Mouse (Mus musculus): Measurements from ENCODE around the gene 0610040J01Rik. TPM values are rescaled to one million over a fixed set of nuclear protein-coding genes. Genes with fewer than 3 reads are reported as not detected.

Gene 0610040J01Rik
- polyA plus RNA-seq, 1 experiment from 2014 or later: 2.1 TPM

- Histone ChIP-seq H3K4me1 (ENCODE audit: control insufficient read depth, insufficient read depth, low read length) (no peaks in the 10 kb centered on the region), H3K4me3 (ENCODE audit: low read depth, low read length) (no peak overlapping the region), H3K4me2 (ENCODE audit: low read depth, low read length) (no peak overlapping the region), H3K36me3 (replicated peaks; ENCODE audit: control insufficient read depth, insufficient read depth, low read depth, low read length) (no peaks in the 10 kb centered on the region), H3K27ac (replicated peaks; ENCODE audit: low read depth, low read length) (no peak overlapping the region), H3K9me3 (replicated peaks; ENCODE audit: control insufficient read depth, low read length) (no peaks in the 10 kb centered on the region), H3K9ac (replicated peaks; ENCODE audit: low read length) (no peak overlapping the region), H3K27me3 (ENCODE audit: control insufficient read depth, insufficient read depth, low read length) (no peaks in the 10 kb centered on the region)
- DNase-seq (ENCODE audit: low spot score) (no peak), ATAC-seq (replicated peaks; ENCODE audit: insufficient number of reproducible peaks, low FRiP score, low TSS enrichment, low read depth) (no peak)
- WGBS: 82% methylated on average over 8 of the region's 8 CpGs
Measured at GRCm38 (mm10) chr5:63824599-63825350, 12.6 kb downstream of the 0610040J01Rik start.

GRCm38 (mm10) chr5:63825881-63826280 lies 13.7 kb downstream of the 0610040J01Rik start:
- Histone ChIP-seq H3K9me3 (replicated peaks; ENCODE audit: control insufficient read depth, low read length) (no peaks in the 10 kb centered on the region), H3K4me1 (ENCODE audit: control insufficient read depth, insufficient read depth, low read length) (no peaks in the 10 kb centered on the region), H3K36me3 (replicated peaks; ENCODE audit: control insufficient read depth, insufficient read depth, low read depth, low read length) (no peaks in the 10 kb centered on the region), H3K9ac (replicated peaks; ENCODE audit: low read length) (no peak overlapping the region), H3K4me3 (ENCODE audit: low read depth, low read length) (no peak overlapping the region), H3K4me2 (ENCODE audit: low read depth, low read length) (no peak overlapping the region), H3K27ac (replicated peaks; ENCODE audit: low read depth, low read length) (no peak overlapping the region), H3K27me3 (ENCODE audit: control insufficient read depth, insufficient read depth, low read length) (no peaks in the 10 kb centered on the region)
- ATAC-seq (replicated peaks; ENCODE audit: insufficient number of reproducible peaks, low FRiP score, low TSS enrichment, low read depth): no peak
- DNase-seq (ENCODE audit: low spot score): no peak
- 73% methylated on average over 5 of the region's 5 CpGs for WGBS

- Histone ChIP-seq H3K4me1 (ENCODE audit: control insufficient read depth, insufficient read depth, low read length) (no peaks in the 10 kb centered on the region), H3K9ac (replicated peaks; ENCODE audit: low read length) (no peak overlapping the region), H3K4me2 (ENCODE audit: low read depth, low read length) (no peak overlapping the region), H3K9me3 (replicated peaks; ENCODE audit: control insufficient read depth, low read length) (no peaks in the 10 kb centered on the region), H3K4me3 (ENCODE audit: low read depth, low read length) (no peak overlapping the region), H3K36me3 (replicated peaks; ENCODE audit: control insufficient read depth, insufficient read depth, low read depth, low read length) (no peaks in the 10 kb centered on the region), H3K27me3 (ENCODE audit: control insufficient read depth, insufficient read depth, low read length) (no peaks in the 10 kb centered on the region), H3K27ac (replicated peaks; ENCODE audit: low read depth, low read length) (no peak overlapping the region)
- peak; percentile 6 for DNase-seq (ENCODE audit: low spot score)
- ATAC-seq (replicated peaks; ENCODE audit: insufficient number of reproducible peaks, low FRiP score, low TSS enrichment, low read depth): no peak
- 59% methylated on average over 6 of the region's 6 CpGs for WGBS
Measured at GRCm38 (mm10) chr5:63827006-63827405, 14.8 kb downstream of the 0610040J01Rik start.

DNA sequence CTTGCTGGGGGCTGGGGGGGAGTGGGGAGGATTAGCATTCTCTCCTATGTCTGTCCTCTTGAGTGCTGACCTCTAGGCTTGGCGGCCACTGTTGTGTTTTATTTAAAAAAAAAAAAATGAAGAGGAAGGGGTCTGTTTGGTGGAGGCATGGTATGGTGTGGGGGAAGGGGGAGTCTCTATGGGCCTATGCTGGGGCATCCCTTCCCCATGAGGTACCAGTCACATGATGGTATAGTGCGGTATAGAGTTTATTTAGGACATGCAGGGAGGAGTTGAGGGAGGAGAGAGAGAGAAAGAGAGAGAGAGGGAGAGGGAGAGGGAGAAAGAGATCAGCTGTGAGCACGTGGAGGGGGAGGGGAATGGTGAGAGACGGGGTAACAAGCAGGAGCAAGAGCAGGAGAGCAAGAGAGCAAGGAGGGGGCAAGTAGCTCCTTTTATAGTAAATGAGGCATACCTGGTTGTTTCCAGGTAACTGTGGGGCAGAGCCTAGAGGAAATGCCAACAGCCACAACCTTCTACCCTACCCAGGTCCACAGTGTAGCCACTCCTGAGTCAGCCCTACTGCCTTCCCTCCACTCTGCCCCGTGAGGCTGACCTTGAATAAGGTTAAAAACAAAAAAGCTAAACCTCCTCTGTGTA lies 15.4 kb downstream of the 0610040J01Rik start:
- DNase-seq (ENCODE audit: low spot score): no peak
- Histone ChIP-seq H3K9me3 (replicated peaks; ENCODE audit: control insufficient read depth, low read length) (no peaks in the 10 kb centered on the region), H3K4me3 (ENCODE audit: low read depth, low read length) (no peak overlapping the region), H3K36me3 (replicated peaks; ENCODE audit: control insufficient read depth, insufficient read depth, low read depth, low read length) (no peaks in the 10 kb centered on the region), H3K4me2 (ENCODE audit: low read depth, low read length) (no peak overlapping the region), H3K27me3 (ENCODE audit: control insufficient read depth, insufficient read depth, low read length) (no peaks in the 10 kb centered on the region), H3K9ac (replicated peaks; ENCODE audit: low read length) (no peak overlapping the region), H3K4me1 (ENCODE audit: control insufficient read depth, insufficient read depth, low read length) (no peaks in the 10 kb centered on the region), H3K27ac (replicated peaks; ENCODE audit: low read depth, low read length) (no peak overlapping the region)
- ATAC-seq (replicated peaks; ENCODE audit: insufficient number of reproducible peaks, low FRiP score, low TSS enrichment, low read depth): no peak
- WGBS: 47% methylated on average over 5 of the region's 5 CpGs

DNA sequence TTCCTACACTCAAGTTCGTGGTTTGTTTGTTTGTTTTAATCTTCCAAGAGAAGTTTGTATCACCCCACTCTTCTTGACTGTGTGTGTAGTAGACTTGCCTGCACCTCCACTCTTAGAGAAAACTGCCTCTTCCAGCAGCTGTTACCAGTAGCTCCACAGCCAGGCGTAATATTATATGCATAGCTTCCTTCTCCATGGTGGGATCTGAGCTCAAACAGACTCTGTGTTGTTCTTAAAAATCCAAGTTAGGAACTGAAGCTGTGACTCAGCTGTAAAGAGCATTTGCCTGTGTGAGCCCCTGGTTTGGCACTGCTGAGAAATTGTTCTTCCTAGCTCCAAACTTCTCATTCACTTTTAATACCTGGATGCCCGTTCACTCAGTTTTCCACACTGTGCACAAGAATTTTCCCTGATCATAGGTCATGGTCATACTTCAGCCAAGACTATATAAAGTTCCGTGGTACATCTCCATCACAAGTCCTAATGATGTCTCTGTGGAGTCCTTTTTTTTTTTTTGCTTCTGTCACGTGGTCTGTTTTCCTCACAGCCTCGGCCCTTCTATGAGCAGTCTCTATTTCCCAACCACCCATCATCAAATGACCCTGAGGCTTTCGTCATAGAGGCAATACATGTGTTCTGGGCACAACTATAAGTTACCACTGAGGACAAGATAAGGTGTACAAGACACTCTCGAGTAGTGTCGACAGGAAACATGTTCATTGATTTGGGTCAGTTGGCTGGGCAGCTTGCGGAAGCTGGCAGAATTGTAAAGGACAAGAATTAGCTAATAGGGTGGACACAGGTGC lies 16.4 kb downstream of the 0610040J01Rik start:
- no peaks in the 10 kb centered on the region for H3K4me1 ChIP-seq (ENCODE audit: control insufficient read depth, insufficient read depth, low read length)
- ATAC-seq (replicated peaks; ENCODE audit: insufficient number of reproducible peaks, low FRiP score, low TSS enrichment, low read depth) (no peak), DNase-seq (ENCODE audit: low spot score) (peak; percentile 6)
- WGBS: 76% methylated on average over 10 of the region's 10 CpGs
- H3K4me3 ChIP-seq (ENCODE audit: low read depth, low read length): no peak overlapping the region
- no peaks in the 10 kb centered on the region for H3K27me3 ChIP-seq (ENCODE audit: control insufficient read depth, insufficient read depth, low read length)
- H3K36me3 ChIP-seq (replicated peaks; ENCODE audit: control insufficient read depth, insufficient read depth, low read depth, low read length): no peaks in the 10 kb centered on the region
- no peak overlapping the region for H3K4me2 ChIP-seq (ENCODE audit: low read depth, low read length)
- no peak overlapping the region for H3K9ac ChIP-seq (replicated peaks; ENCODE audit: low read length)
- H3K9me3 ChIP-seq (replicated peaks; ENCODE audit: control insufficient read depth, low read length): no peaks in the 10 kb centered on the region
- H3K27ac ChIP-seq (replicated peaks; ENCODE audit: low read depth, low read length): no peak overlapping the region

DNA sequence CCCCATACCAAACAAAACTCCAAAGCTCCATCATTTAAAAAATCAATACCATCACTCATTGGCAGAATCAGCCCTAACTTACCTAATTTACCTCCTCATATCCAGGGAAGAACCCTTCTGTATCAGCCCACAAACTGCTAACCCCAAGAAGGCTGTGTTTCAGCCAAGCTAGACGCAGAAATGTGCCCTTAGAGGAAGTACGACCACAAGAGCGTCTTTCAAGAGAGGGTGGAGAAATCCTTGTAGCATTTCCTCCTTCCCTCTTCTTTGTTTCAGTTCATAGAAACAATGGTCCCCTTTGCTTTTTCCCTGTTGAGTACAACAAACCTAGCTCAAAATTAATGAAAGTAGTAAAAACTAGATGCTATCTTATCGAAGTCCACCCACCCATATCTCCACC lies 18.9 kb downstream of the 0610040J01Rik start:
- WGBS: 63% methylated on average over 4 of the region's 4 CpGs

DNA sequence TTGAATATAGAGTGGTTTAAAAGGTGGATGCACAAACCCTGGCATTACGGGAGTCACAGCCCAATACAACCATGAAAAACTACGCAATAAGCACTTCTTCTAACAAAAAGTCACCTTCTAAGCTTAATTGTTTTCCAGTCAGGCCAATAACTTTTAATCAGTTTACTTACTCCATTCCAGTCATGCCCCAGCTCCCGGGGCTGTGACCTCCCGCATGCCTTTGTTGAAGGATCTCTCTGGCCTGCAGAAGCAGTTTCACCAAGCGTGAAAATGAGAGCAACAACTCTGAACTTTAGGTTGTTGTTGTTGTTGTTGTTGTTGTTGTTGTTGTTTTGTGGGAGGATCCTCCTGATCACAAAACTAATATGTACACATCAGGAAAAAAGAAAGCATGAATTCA lies 21.8 kb downstream of the 0610040J01Rik start:
- 51% methylated on average over 5 of the region's 5 CpGs for WGBS
- H3K4me3 ChIP-seq (ENCODE audit: low read depth, low read length): no peak overlapping the region
- no peaks in the 10 kb centered on the region for H3K27me3 ChIP-seq (ENCODE audit: control insufficient read depth, insufficient read depth, low read length)
- H3K4me2 ChIP-seq (ENCODE audit: low read depth, low read length): no peak overlapping the region
- DNase-seq (ENCODE audit: low spot score) (no peak), ATAC-seq (replicated peaks; ENCODE audit: insufficient number of reproducible peaks, low FRiP score, low TSS enrichment, low read depth) (no peak)
- no peak overlapping the region for H3K9ac ChIP-seq (replicated peaks; ENCODE audit: low read length)
- H3K36me3 ChIP-seq (replicated peaks; ENCODE audit: control insufficient read depth, insufficient read depth, low read depth, low read length): no peaks in the 10 kb centered on the region
- no peak overlapping the region for H3K27ac ChIP-seq (replicated peaks; ENCODE audit: low read depth, low read length)
- H3K4me1 ChIP-seq (ENCODE audit: control insufficient read depth, insufficient read depth, low read length): no peaks in the 10 kb centered on the region
- no peaks in the 10 kb centered on the region for H3K9me3 ChIP-seq (replicated peaks; ENCODE audit: control insufficient read depth, low read length)

More for the DNA sequence above, 18.9 kb downstream of the 0610040J01Rik start:
- Histone ChIP-seq H3K4me2 (ENCODE audit: low read depth, low read length) (no peak overlapping the region), H3K36me3 (replicated peaks; ENCODE audit: control insufficient read depth, insufficient read depth, low read depth, low read length) (no peaks in the 10 kb centered on the region), H3K4me1 (ENCODE audit: control insufficient read depth, insufficient read depth, low read length) (no peaks in the 10 kb centered on the region), H3K27ac (replicated peaks; ENCODE audit: low read depth, low read length) (no peak overlapping the region), H3K9ac (replicated peaks; ENCODE audit: low read length) (no peak overlapping the region), H3K27me3 (ENCODE audit: control insufficient read depth, insufficient read depth, low read length) (no peaks in the 10 kb centered on the region), H3K9me3 (replicated peaks; ENCODE audit: control insufficient read depth, low read length) (no peaks in the 10 kb centered on the region), H3K4me3 (ENCODE audit: low read depth, low read length) (no peak overlapping the region)
- DNase-seq (ENCODE audit: low spot score): no peak
- ATAC-seq (replicated peaks; ENCODE audit: insufficient number of reproducible peaks, low FRiP score, low TSS enrichment, low read depth): no peak

DNA sequence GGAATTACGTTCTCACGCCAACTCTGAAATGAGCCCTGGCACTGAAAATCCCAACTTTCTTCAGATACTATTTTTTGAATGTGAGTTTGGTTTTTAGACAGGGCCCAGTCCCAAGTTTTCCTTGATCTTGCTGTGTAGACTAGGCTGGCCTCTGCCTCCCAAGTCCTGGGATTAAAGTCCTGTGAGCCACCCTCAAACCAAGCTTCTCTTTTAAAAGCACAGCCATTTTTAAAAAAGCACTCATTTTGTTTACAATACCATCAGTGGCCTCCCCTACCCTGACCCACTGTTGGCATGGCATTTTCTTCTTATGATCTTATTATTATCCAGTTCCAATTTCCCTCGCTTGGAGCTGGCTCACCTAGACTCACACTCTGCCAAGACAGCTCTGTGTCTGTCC lies 22.3 kb downstream of the 0610040J01Rik start:
- DNase-seq (ENCODE audit: low spot score): no peak
- H3K9me3 ChIP-seq (replicated peaks; ENCODE audit: control insufficient read depth, low read length): no peaks in the 10 kb centered on the region
- H3K4me2 ChIP-seq (ENCODE audit: low read depth, low read length): no peak overlapping the region
- H3K9ac ChIP-seq (replicated peaks; ENCODE audit: low read length): no peak overlapping the region
- H3K27ac ChIP-seq (replicated peaks; ENCODE audit: low read depth, low read length): no peak overlapping the region
- no peaks in the 10 kb centered on the region for H3K36me3 ChIP-seq (replicated peaks; ENCODE audit: control insufficient read depth, insufficient read depth, low read depth, low read length)
- H3K4me3 ChIP-seq (ENCODE audit: low read depth, low read length): no peak overlapping the region
- WGBS: 82% methylated on average over 3 of the region's 3 CpGs
- ATAC-seq (replicated peaks; ENCODE audit: insufficient number of reproducible peaks, low FRiP score, low TSS enrichment, low read depth): no peak
- H3K27me3 ChIP-seq (ENCODE audit: control insufficient read depth, insufficient read depth, low read length): no peaks in the 10 kb centered on the region
- no peaks in the 10 kb centered on the region for H3K4me1 ChIP-seq (ENCODE audit: control insufficient read depth, insufficient read depth, low read length)

Data from embryonic facial prominence, embryonic 11.5 days (tissue).